Mouse (Mus musculus): Measurements from ENCODE around the gene Cnnm4. TPM values are rescaled to one million over a fixed set of nuclear protein-coding genes. Genes with fewer than 3 reads are reported as not detected.

Gene Cnnm4
- polyA plus RNA-seq, 1 experiment from 2014 or later = 16.2 TPM

- 1% methylated on average over 51 of the region's 51 CpGs for WGBS
Observed at GRCm38 (mm10) chr1:36511289-36512021, 40.0 kb downstream of the Cnnm4 start, which contains the start of gene Cnnm3. Cnnm3 (plus strand) TSS chr1:36511867.

GRCm38 (mm10) chr1:36512089-36512965, 40.9 kb downstream of the Cnnm4 start:
- peak; percentile 78 for DNase-seq (ENCODE audit: low spot score)
- peak overlapping the region; percentile 95 for H3K27ac ChIP-seq (replicated peaks)
- peak overlapping the region; percentile 96 for H3K4me3 ChIP-seq
- WGBS = 8% methylated on average over 126 of the region's 126 CpGs
- no peaks in the 10 kb centered on the region for H3K27me3 ChIP-seq (replicated peaks; ENCODE audit: low read depth, poor library complexity, severe bottlenecking)
- H3K4me1 ChIP-seq = peaks cover 25% of the 10 kb centered on the region
- no peaks in the 10 kb centered on the region for H3K9me3 ChIP-seq
- H3K36me3 ChIP-seq (replicated peaks) = peaks cover 37% of the 10 kb centered on the region

More at GRCm38 (mm10) chr1:36511289-36512021, 40.0 kb downstream of the Cnnm4 start, which contains the start of gene Cnnm3:
- Histone ChIP-seq H3K4me1 (peaks cover 25% of the 10 kb centered on the region), H3K27ac (replicated peaks) (peak within 1 kb of the TSS; percentile 95), H3K9me3 (no peaks in the 10 kb centered on the region), H3K4me3 (peak within 1 kb of the TSS; percentile 96), H3K36me3 (replicated peaks) (peaks cover 35% of the 10 kb centered on the region), H3K27me3 (replicated peaks; ENCODE audit: low read depth, poor library complexity, severe bottlenecking) (no peaks in the 10 kb centered on the region)
- DNase-seq (ENCODE audit: low spot score) = peak; percentile 100

GRCm38 (mm10) chr1:36512966-36513280, 41.5 kb downstream of the Cnnm4 start:
- H3K9me3 ChIP-seq = no peaks in the 10 kb centered on the region
- H3K27ac ChIP-seq (replicated peaks) = peak overlapping the region; percentile 95
- H3K4me1 ChIP-seq = peaks cover 25% of the 10 kb centered on the region
- H3K27me3 ChIP-seq (replicated peaks; ENCODE audit: low read depth, poor library complexity, severe bottlenecking) = no peaks in the 10 kb centered on the region
- H3K4me3 ChIP-seq = peak overlapping the region; percentile 96
- DNase-seq (ENCODE audit: low spot score) = no peak
- WGBS = under 1% methylated on average over 16 of the region's 16 CpGs
- H3K36me3 ChIP-seq (replicated peaks) = peaks cover 37% of the 10 kb centered on the region

GRCm38 (mm10) chr1:36513310-36513709, 41.9 kb downstream of the Cnnm4 start:
- DNase-seq (ENCODE audit: low spot score) = no peak
- Histone ChIP-seq H3K27me3 (replicated peaks; ENCODE audit: low read depth, poor library complexity, severe bottlenecking) (no peaks in the 10 kb centered on the region), H3K9me3 (no peaks in the 10 kb centered on the region), H3K4me3 (peak overlapping the region; percentile 96), H3K4me1 (peaks cover 25% of the 10 kb centered on the region), H3K27ac (replicated peaks) (no peak overlapping the region), H3K36me3 (replicated peaks) (peaks cover 39% of the 10 kb centered on the region)
- 10% methylated on average over 1 of the region's 1 CpGs for WGBS

GRCm38 (mm10) chr1:36513718-36514117, 42.3 kb downstream of the Cnnm4 start:
- no peaks in the 10 kb centered on the region for H3K9me3 ChIP-seq
- peaks cover 25% of the 10 kb centered on the region for H3K4me1 ChIP-seq
- H3K27ac ChIP-seq (replicated peaks) = no peak overlapping the region
- H3K36me3 ChIP-seq (replicated peaks) = peaks cover 43% of the 10 kb centered on the region
- DNase-seq (ENCODE audit: low spot score) = peak; percentile 40
- H3K27me3 ChIP-seq (replicated peaks; ENCODE audit: low read depth, poor library complexity, severe bottlenecking) = no peaks in the 10 kb centered on the region
- 52% methylated on average over 2 of the region's 2 CpGs for WGBS
- H3K4me3 ChIP-seq = peak overlapping the region; percentile 96

- DNase-seq (ENCODE audit: low spot score) = no peak
- H3K4me3 ChIP-seq = no peak overlapping the region
- H3K27ac ChIP-seq (replicated peaks) = no peak overlapping the region
- peaks cover 88% of the 10 kb centered on the region for H3K36me3 ChIP-seq (replicated peaks)
- H3K9me3 ChIP-seq = no peaks in the 10 kb centered on the region
- peaks cover 19% of the 10 kb centered on the region for H3K4me1 ChIP-seq
- no peaks in the 10 kb centered on the region for H3K27me3 ChIP-seq (replicated peaks; ENCODE audit: low read depth, poor library complexity, severe bottlenecking)
- WGBS = 82% methylated on average over 3 of the region's 3 CpGs
Observed at GRCm38 (mm10) chr1:36518259-36518658, 46.8 kb downstream of the Cnnm4 start.

- H3K27ac ChIP-seq (replicated peaks) = no peak overlapping the region
- no peak overlapping the region for H3K4me3 ChIP-seq
- H3K36me3 ChIP-seq (replicated peaks) = peaks cover 95% of the 10 kb centered on the region
- no peaks in the 10 kb centered on the region for H3K27me3 ChIP-seq (replicated peaks; ENCODE audit: low read depth, poor library complexity, severe bottlenecking)
- H3K4me1 ChIP-seq = peaks cover 6% of the 10 kb centered on the region
- WGBS = 84% methylated on average over 11 of the region's 11 CpGs
- no peaks in the 10 kb centered on the region for H3K9me3 ChIP-seq
- DNase-seq (ENCODE audit: low spot score) = no peak
Observed at GRCm38 (mm10) chr1:36519626-36520025, 48.2 kb downstream of the Cnnm4 start.

- 92% methylated on average over 7 of the region's 7 CpGs for WGBS
- Histone ChIP-seq H3K4me1 (no peaks in the 10 kb centered on the region), H3K36me3 (replicated peaks) (peaks cover 100% of the 10 kb centered on the region), H3K9me3 (no peaks in the 10 kb centered on the region), H3K27me3 (replicated peaks; ENCODE audit: low read depth, poor library complexity, severe bottlenecking) (no peaks in the 10 kb centered on the region), H3K4me3 (no peak overlapping the region), H3K27ac (replicated peaks) (no peak overlapping the region)
- DNase-seq (ENCODE audit: low spot score) = no peak
Observed at GRCm38 (mm10) chr1:36522210-36522609, 50.8 kb downstream of the Cnnm4 start.

GRCm38 (mm10) chr1:36523332-36524013, 52.1 kb downstream of the Cnnm4 start:
- Histone ChIP-seq H3K9me3 (no peaks in the 10 kb centered on the region), H3K36me3 (replicated peaks) (peaks cover 94% of the 10 kb centered on the region), H3K27ac (replicated peaks) (no peak overlapping the region), H3K27me3 (replicated peaks; ENCODE audit: low read depth, poor library complexity, severe bottlenecking) (no peaks in the 10 kb centered on the region), H3K4me1 (no peaks in the 10 kb centered on the region), H3K4me3 (no peak overlapping the region)
- WGBS = 91% methylated on average over 9 of the region's 9 CpGs
- no peak for DNase-seq (ENCODE audit: low spot score)

- peaks cover 91% of the 10 kb centered on the region for H3K36me3 ChIP-seq (replicated peaks)
- WGBS = 89% methylated on average over 5 of the region's 5 CpGs
Observed at GRCm38 (mm10) chr1:36524058-36524457, 52.6 kb downstream of the Cnnm4 start.

GRCm38 (mm10) chr1:36525774-36526173, 54.4 kb downstream of the Cnnm4 start:
- DNase-seq (ENCODE audit: low spot score) = no peak
- Histone ChIP-seq H3K27me3 (replicated peaks; ENCODE audit: low read depth, poor library complexity, severe bottlenecking) (no peaks in the 10 kb centered on the region), H3K4me1 (no peaks in the 10 kb centered on the region), H3K27ac (replicated peaks) (no peak overlapping the region), H3K4me3 (no peak overlapping the region), H3K36me3 (replicated peaks) (peaks cover 78% of the 10 kb centered on the region), H3K9me3 (no peaks in the 10 kb centered on the region)
- WGBS = 90% methylated on average over 12 of the region's 12 CpGs

More at GRCm38 (mm10) chr1:36524058-36524457, 52.6 kb downstream of the Cnnm4 start:
- H3K4me1 ChIP-seq = no peaks in the 10 kb centered on the region
- H3K27ac ChIP-seq (replicated peaks) = no peak overlapping the region
- no peak overlapping the region for H3K4me3 ChIP-seq
- DNase-seq (ENCODE audit: low spot score) = no peak
- no peaks in the 10 kb centered on the region for H3K9me3 ChIP-seq
- no peaks in the 10 kb centered on the region for H3K27me3 ChIP-seq (replicated peaks; ENCODE audit: low read depth, poor library complexity, severe bottlenecking)

GRCm38 (mm10) chr1:36526903-36527302, 55.5 kb downstream of the Cnnm4 start:
- DNase-seq (ENCODE audit: low spot score) = no peak
- WGBS = 90% methylated on average over 10 of the region's 10 CpGs
- Histone ChIP-seq H3K9me3 (no peaks in the 10 kb centered on the region), H3K36me3 (replicated peaks) (peaks cover 78% of the 10 kb centered on the region), H3K4me3 (no peak overlapping the region), H3K4me1 (no peaks in the 10 kb centered on the region), H3K27me3 (replicated peaks; ENCODE audit: low read depth, poor library complexity, severe bottlenecking) (no peaks in the 10 kb centered on the region), H3K27ac (replicated peaks) (no peak overlapping the region)

Data from embryonic facial prominence, embryonic 10.5 days (tissue).